Mouse (Mus musculus): Measurements from ENCODE around the gene Orc1. TPM values are rescaled to one million over a fixed set of nuclear protein-coding genes. Genes with fewer than 3 reads are reported as not detected.

Gene Orc1
- polyA plus RNA-seq, 1 experiment = 1.6 TPM

- DNase-seq (ENCODE audit: low read depth) = no peak
- TF ChIP-seq CTCF (IDR thresholded peaks at IDR 0.05; ENCODE audit: borderline replicate concordance, extremely low read depth, insufficient read depth, insufficient read length) = no peak
- no peak for TF ChIP-seq POLR2A (IDR thresholded peaks at IDR 0.05; ENCODE audit: borderline replicate concordance, extremely low read depth, insufficient read depth, insufficient read length, poor library complexity, severe bottlenecking)
Measured at GRCm38 (mm10) chr4:108618586-108618985, 39.4 kb downstream of the Orc1 start.

- DNase-seq (ENCODE audit: low read depth) = peak; percentile 67
- TF ChIP-seq CTCF (IDR thresholded peaks at IDR 0.05; ENCODE audit: borderline replicate concordance, extremely low read depth, insufficient read depth, insufficient read length) = no peak
- TF ChIP-seq POLR2A (IDR thresholded peaks at IDR 0.05; ENCODE audit: borderline replicate concordance, extremely low read depth, insufficient read depth, insufficient read length, poor library complexity, severe bottlenecking) = no peak
Measured at GRCm38 (mm10) chr4:108619165-108619564, 39.9 kb downstream of the Orc1 start.

DNA sequence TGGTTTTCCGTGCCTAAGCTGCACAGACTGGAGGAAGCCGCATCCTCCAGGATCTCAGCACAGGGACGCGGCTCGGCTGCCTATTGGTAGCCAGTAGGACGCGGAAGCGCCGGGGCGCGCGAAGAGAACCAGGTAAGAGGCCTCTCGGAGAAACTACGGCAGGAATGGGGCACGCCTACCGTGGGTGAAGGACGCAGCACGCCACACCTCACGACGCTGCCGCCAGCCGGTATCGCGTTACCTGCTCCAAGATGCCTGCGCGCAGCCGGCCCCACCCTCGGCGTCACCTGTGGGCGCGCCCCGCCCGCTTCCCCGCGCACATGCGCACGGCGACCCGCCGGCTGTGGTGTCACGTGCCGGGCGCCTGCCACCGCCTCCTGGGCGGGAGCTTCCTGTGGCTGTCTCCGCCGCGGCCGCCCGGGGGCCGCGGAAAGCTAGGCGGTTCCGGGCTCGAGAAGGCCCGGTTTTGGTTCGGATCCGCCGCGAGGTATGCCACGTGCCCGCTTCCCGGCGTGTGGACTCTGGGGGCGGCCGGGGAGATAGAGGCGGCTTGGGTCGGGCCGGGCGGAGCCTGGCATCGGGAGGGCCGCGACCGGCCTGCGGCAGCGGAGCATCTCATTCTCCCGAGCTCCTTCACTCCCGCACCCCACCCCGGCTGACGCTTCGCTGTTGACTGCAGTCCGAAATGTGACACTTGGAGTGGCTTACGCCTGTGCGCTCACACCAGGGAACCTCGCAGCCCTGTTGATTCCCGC lies 40.5 kb downstream of the Orc1 start, which contains the start of gene Cc2d1b:
Gene Cc2d1b, plus strand, starts transcription at position 354 of the 755 bp plus-strand sequence.
- DNase-seq (ENCODE audit: low read depth) = peak; percentile 97
- TF ChIP-seq POLR2A (IDR thresholded peaks at IDR 0.05; ENCODE audit: borderline replicate concordance, extremely low read depth, insufficient read depth, insufficient read length, poor library complexity, severe bottlenecking) (peak; percentile 98), CTCF (IDR thresholded peaks at IDR 0.05; ENCODE audit: borderline replicate concordance, extremely low read depth, insufficient read depth, insufficient read length) (peak; percentile 0; the same call in 1 of the 2 replicates)

DNA sequence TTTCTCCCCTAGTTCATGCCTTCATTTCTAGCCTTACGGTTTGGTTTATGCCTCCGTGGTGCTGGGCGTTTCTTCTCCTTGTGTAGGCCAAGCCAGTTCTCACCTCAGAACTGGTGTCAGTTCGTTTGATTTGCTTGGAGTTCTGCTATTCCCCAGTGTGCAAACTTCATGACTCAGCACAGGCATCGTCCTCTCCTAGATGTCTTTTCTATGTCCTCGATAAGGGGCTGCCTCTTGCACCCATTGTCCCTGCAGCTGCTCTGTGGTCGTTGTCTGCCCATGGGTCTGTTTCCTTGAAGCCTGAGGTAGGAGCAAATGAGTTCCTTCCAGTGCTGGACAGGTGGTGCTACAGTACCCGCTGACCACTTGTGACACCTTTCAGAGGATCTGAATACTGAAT lies 41.3 kb downstream of the Orc1 start:
- DNase-seq (ENCODE audit: low read depth) = no peak
- TF ChIP-seq POLR2A (IDR thresholded peaks at IDR 0.05; ENCODE audit: borderline replicate concordance, extremely low read depth, insufficient read depth, insufficient read length, poor library complexity, severe bottlenecking) = no peak
- TF ChIP-seq CTCF (IDR thresholded peaks at IDR 0.05; ENCODE audit: borderline replicate concordance, extremely low read depth, insufficient read depth, insufficient read length) = no peak

GRCm38 (mm10) chr4:108621504-108621903 lies 42.3 kb downstream of the Orc1 start:
- no peak for DNase-seq (ENCODE audit: low read depth)
- TF ChIP-seq CTCF (IDR thresholded peaks at IDR 0.05; ENCODE audit: borderline replicate concordance, extremely low read depth, insufficient read depth, insufficient read length) (peak; percentile 26; the same call in 1 of the 2 replicates), POLR2A (IDR thresholded peaks at IDR 0.05; ENCODE audit: borderline replicate concordance, extremely low read depth, insufficient read depth, insufficient read length, poor library complexity, severe bottlenecking) (no peak)

- DNase-seq (ENCODE audit: low read depth) = no peak
- no peak for TF ChIP-seq POLR2A (IDR thresholded peaks at IDR 0.05; ENCODE audit: borderline replicate concordance, extremely low read depth, insufficient read depth, insufficient read length, poor library complexity, severe bottlenecking)
- no peak for TF ChIP-seq CTCF (IDR thresholded peaks at IDR 0.05; ENCODE audit: borderline replicate concordance, extremely low read depth, insufficient read depth, insufficient read length)
Measured at GRCm38 (mm10) chr4:108627066-108627465, 47.8 kb downstream of the Orc1 start.

DNA sequence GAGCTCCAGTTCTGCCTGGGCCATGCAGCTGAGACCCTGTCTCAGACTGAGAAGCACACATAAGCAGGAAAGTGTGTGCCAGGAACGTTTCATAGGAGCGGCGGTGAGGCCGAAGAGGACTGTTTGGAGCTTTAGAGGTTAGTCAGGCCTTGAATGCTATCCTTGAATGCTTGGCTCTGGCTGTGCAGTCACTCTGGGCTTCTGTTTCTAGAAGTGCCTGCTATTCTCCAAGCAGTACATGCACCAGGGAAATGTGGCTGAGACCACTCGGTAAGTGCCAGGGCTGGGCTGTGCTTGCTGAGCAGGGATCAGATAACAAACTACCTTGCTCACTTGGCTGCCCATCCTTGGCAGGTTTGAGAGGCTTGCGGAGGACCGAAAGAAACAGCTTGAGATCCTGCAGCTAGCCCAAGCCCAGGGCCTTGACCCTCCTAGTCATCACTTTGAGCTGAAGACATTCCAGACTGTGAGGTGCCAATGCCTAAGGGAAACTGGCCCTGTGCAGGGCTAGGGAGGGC lies 50.2 kb downstream of the Orc1 start:
- TF ChIP-seq POLR2A (IDR thresholded peaks at IDR 0.05; ENCODE audit: borderline replicate concordance, extremely low read depth, insufficient read depth, insufficient read length, poor library complexity, severe bottlenecking) = no peak
- TF ChIP-seq CTCF (IDR thresholded peaks at IDR 0.05; ENCODE audit: borderline replicate concordance, extremely low read depth, insufficient read depth, insufficient read length) = no peak
- no peak for DNase-seq (ENCODE audit: low read depth)

DNA sequence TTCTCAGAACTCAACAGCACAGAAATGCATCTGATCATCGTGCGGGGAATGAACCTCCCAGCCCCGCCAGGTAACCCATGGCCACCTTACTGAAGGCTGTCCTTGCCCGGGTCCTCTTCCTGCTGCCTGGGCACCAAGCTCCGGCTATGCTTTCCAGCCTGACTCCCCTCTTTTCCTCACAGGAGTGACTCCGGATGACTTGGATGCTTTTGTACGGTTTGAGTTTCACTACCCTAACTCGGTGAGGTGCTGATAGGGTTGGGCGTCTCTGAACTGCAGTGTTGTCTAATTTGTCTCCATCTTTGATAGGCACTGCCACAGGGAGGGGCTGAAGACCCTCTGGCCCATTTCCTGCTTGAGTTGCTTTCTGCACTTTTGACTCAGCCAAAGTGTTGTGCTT lies 50.9 kb downstream of the Orc1 start:
- TF ChIP-seq CTCF (IDR thresholded peaks at IDR 0.05; ENCODE audit: borderline replicate concordance, extremely low read depth, insufficient read depth, insufficient read length) (no peak), POLR2A (IDR thresholded peaks at IDR 0.05; ENCODE audit: borderline replicate concordance, extremely low read depth, insufficient read depth, insufficient read length, poor library complexity, severe bottlenecking) (no peak)
- no peak for DNase-seq (ENCODE audit: low read depth)

DNA sequence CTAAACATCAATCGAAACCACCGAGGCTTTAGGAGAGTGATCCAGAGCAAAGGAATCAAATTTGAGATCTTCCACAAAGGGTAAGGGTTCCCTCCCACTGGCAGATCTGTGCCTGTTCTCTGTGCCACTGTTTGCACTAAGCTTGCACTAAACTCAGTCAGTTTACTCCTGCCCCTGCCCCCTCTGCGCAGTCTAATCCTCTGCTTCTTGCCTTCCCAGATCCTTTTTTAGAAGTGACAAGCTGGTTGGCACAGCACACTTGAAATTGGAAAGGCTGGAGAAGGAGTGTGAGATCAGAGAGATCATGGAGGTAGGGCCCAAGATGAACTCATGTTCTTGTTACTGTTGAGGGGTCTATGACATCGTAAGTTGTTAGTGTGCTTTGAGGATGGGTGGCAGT lies 52.4 kb downstream of the Orc1 start:
- no peak for TF ChIP-seq POLR2A (IDR thresholded peaks at IDR 0.05; ENCODE audit: borderline replicate concordance, extremely low read depth, insufficient read depth, insufficient read length, poor library complexity, severe bottlenecking)
- no peak for TF ChIP-seq CTCF (IDR thresholded peaks at IDR 0.05; ENCODE audit: borderline replicate concordance, extremely low read depth, insufficient read depth, insufficient read length)
- DNase-seq (ENCODE audit: low read depth) = no peak

GRCm38 (mm10) chr4:108633703-108634102 lies 54.5 kb downstream of the Orc1 start:
- DNase-seq (ENCODE audit: low read depth) = no peak

GRCm38 (mm10) chr4:108634696-108635095 lies 55.5 kb downstream of the Orc1 start:
- no peak for TF ChIP-seq POLR2A (IDR thresholded peaks at IDR 0.05; ENCODE audit: borderline replicate concordance, extremely low read depth, insufficient read depth, insufficient read length, poor library complexity, severe bottlenecking)
- DNase-seq (ENCODE audit: low read depth) = no peak

More at GRCm38 (mm10) chr4:108633703-108634102, 54.5 kb downstream of the Orc1 start:
- TF ChIP-seq POLR2A (IDR thresholded peaks at IDR 0.05; ENCODE audit: borderline replicate concordance, extremely low read depth, insufficient read depth, insufficient read length, poor library complexity, severe bottlenecking) (no peak), CTCF (IDR thresholded peaks at IDR 0.05; ENCODE audit: borderline replicate concordance, extremely low read depth, insufficient read depth, insufficient read length) (no peak)

DNA sequence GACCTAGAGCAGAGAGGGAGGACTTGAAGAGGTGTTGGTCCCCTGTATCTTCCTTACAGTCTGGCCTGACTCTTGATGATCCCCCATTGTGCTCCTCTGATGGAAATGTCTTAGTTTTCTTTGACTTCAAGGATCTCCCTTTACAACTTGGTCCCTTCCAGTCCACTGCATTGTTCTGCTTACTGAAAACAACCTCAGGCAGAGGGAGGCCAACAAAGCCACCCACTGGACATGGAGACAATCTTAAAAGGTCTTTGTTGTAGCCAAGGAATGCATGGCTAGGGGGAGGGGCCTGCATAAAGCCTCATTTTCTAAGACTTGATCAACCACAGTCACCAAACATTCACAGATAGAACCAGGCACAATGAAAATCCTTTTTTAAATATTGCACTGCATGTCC lies 55.9 kb downstream of the Orc1 start:
- no peak for DNase-seq (ENCODE audit: low read depth)
- no peak for TF ChIP-seq POLR2A (IDR thresholded peaks at IDR 0.05; ENCODE audit: borderline replicate concordance, extremely low read depth, insufficient read depth, insufficient read length, poor library complexity, severe bottlenecking)
- TF ChIP-seq CTCF (IDR thresholded peaks at IDR 0.05; ENCODE audit: borderline replicate concordance, extremely low read depth, insufficient read depth, insufficient read length) = no peak
